Mouse (Mus musculus) brain, adult 10 weeks (tissue): ENCODE data around the gene S100a14. TPM values are rescaled to one million over a fixed set of nuclear protein-coding genes. Genes with fewer than 3 reads are reported as not detected.

Experiments
- polyA plus RNA-seq: library from polyadenylated mRNA; stranded (reverse); fragments of 350-450 nt; fragmentation: Illumina TruSeq; extraction: RNeasy Lipid Tissue Mini Kit (QIAGEN cat#74804); gene quantifications from one replicate; pipeline ENCODE4 v1.2.3, GENCODE M21; 2015; ENCODE audit warnings: low read depth, low replicate concordance

Gene S100a14
- polyA plus RNA-seq, result not detected

GRCm38 (mm10) chr3:90526580-90526979, at the start of gene S100a14:
Gene S100a14 (plus strand): TSS chr3:90526856.

DNA sequence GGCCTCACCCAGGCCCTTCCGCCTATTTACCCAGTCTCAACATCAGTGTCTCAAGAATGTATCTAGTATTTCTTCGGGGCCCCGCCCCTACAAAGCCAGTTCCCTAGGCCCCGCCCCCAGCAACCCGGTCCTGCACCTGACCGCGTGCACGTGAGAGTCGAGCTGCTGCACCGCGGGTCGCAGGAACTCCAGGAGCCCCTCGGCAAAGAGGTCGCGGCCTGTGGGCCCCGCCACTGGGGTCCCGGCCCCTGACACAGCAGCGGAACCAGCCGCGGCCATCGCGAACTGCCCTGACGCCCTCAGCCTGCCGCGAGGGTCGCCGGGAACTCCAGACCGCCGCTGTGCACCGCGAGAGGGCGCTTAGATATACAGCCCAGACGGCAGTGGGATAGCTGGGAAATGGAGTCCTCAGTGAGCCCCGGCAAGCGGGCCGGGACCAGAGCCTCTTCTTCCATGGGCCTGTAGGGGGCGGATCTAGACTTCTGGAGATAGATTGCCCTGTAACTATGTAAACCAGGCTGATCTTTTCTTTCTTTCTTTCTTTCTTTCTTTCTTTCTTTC, 35.9 kb upstream of the S100a14 start, which contains the start of gene Snapin:
Gene Snapin, minus strand, starts transcription at position 338 of the 561 bp plus-strand sequence.

DNA sequence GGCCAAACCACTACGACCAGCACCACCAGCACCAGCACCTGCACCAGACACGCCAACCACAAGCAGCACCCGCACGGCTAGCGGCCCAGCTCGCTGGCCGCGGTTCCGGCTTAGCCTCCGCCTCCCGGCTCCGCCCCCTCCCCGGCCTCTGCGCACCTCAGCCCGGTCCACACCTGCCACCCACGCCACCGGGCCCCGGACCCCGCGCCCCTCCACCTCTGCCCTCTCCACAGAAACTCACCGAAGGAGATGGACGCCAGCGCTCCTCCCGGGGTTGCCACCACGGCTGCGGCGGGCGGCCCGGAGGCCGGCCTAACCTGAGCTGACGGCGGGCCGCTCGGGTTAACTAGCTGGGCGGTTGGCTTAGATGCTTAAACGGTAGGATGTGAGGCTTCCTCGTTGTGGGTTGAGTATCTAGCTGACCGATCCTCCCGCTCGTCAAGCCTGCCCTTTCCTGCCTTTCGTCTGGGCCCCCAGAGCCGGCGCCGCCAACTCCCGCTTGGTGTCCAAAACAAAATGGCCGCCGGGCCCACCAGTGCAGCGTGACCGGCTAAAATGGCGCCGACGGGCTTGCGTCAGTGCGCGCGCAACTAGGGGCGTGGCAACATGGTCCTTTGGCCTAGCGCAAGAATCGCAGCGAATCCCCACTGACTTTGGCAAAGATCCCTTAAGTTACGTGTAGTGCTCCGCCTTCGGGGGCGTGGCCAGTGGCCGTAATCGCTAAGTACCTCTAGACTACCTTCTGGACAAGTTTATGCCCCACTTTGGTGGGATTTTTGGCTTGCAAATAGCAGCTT, 17.5 kb upstream of the S100a14 start, which contains the start of gene Chtop:
Gene Chtop, minus strand, starts transcription at position 549 of the 797 bp plus-strand sequence.

GRCm38 (mm10) chr3:90513796-90514590, 12.7 kb upstream of the S100a14 start, which contains the start of the genes S100a1 and S100a13:
Gene S100a1 (minus strand): TSS chr3:90514392.
Gene S100a13 (plus strand): TSS chr3:90514435.

GRCm38 (mm10) chr3:90537141-90537904, 10.7 kb downstream of the S100a14 start, which contains the start of gene S100a16:
Gene S100a16 (plus strand): TSS chr3:90537254.

DNA sequence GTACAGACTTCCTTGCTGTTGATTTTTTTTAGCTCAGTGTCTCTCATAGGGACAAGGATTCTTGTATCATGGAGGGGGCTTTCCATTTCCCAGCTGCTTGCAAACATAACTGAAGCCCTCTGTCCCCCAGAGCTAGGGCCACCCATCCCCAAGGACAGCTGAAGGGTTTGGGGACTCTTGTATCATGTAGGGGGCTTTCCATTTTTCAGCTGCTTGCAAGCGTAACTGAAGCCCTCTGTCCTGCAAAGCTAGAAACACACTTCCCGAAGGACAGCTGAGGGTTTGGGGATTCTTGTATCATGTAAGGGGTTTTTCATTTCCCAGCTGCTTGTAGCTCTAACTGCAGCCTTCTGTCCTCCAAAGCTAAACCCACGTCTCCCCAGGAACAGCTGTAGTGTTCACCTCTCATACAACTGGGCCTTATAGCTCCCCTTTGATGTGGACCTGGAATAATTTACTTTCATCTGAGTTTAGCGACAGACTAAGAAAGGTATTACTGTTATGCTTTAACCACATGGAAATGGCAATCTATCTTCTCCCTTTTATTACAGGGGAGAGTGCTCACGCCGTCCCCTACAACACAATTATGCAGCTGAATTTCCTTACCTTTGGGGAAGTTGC, 33.5 kb downstream of the S100a14 start, which contains the start of gene S100a3:
Gene S100a3, plus strand, starts transcription at position 571 of the 621 bp plus-strand sequence.

Other genes starting within 250 kb of the S100a14 start
- gene Gatad2b, start 233.7 kb upstream of the S100a14 start, polyA plus RNA-seq, result 30.8 TPM
- 5.1 TPM for gene Slc27a3, start 136.9 kb upstream of the S100a14 start, polyA plus RNA-seq
- gene Ints3, start 93.2 kb upstream of the S100a14 start, polyA plus RNA-seq, result 40.2 TPM
- 2.9 TPM for gene Npr1, start 61.0 kb upstream of the S100a14 start, polyA plus RNA-seq
- 126 TPM for gene Ilf2, start 50.7 kb upstream of the S100a14 start, polyA plus RNA-seq
- 69.1 TPM for gene Snapin, start 35.8 kb upstream of the S100a14 start, polyA plus RNA-seq
- gene Chtop, start 17.4 kb upstream of the S100a14 start, polyA plus RNA-seq, result 185 TPM
- gene S100a1, start 12.5 kb upstream of the S100a14 start, polyA plus RNA-seq, result 248 TPM
- 69.5 TPM for gene S100a13, start 12.4 kb upstream of the S100a14 start, polyA plus RNA-seq
- gene S100a16, start 10.4 kb downstream of the S100a14 start, polyA plus RNA-seq, result 176 TPM
- 2.3 TPM for gene S100a3, start 33.7 kb downstream of the S100a14 start, polyA plus RNA-seq
- gene S100a2, start 63.4 kb downstream of the S100a14 start, polyA plus RNA-seq, result not detected
- not detected for gene Gm42674, start 75.0 kb downstream of the S100a14 start, polyA plus RNA-seq
- gene S100a4, start 76.9 kb downstream of the S100a14 start, polyA plus RNA-seq, result 12.5 TPM
- gene S100a5, start 81.7 kb downstream of the S100a14 start, polyA plus RNA-seq, result not detected
- gene S100a6, start 86.0 kb downstream of the S100a14 start, polyA plus RNA-seq, result 43.2 TPM
- not detected for gene S100a7a, start 127.2 kb downstream of the S100a14 start, polyA plus RNA-seq
- 4.9 TPM for gene S100a8, start 142.1 kb downstream of the S100a14 start, polyA plus RNA-seq
- 7.0 TPM for gene S100a9, start 168.9 kb downstream of the S100a14 start, polyA plus RNA-seq
- gene Pglyrp4, start 200.1 kb downstream of the S100a14 start, polyA plus RNA-seq, result not detected